Mouse (Mus musculus): ENCODE data around the gene Brms1.

The Brms1 gene

DNA sequence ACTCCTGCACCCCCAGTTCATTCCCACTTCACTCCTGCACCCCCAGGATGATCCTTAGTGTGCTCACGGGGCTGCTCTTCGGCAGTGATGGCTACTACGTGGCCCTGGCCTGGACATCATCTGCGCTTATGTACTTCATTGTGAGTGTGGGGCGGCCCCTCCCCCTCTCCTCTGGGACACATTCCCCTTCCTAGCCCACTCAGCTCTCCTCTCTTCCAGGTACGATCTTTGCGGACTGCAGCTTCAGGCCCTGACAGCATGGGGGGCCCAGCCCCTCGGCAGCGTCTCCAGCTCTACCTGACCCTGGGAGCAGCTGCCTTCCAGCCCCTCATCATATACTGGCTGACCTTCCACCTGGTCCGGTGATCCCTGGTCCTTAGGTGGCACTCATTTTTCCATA, 50.9 kb downstream of the Brms1 start:
- no peak for DNase-seq (ENCODE audit: low spot score)

DNA sequence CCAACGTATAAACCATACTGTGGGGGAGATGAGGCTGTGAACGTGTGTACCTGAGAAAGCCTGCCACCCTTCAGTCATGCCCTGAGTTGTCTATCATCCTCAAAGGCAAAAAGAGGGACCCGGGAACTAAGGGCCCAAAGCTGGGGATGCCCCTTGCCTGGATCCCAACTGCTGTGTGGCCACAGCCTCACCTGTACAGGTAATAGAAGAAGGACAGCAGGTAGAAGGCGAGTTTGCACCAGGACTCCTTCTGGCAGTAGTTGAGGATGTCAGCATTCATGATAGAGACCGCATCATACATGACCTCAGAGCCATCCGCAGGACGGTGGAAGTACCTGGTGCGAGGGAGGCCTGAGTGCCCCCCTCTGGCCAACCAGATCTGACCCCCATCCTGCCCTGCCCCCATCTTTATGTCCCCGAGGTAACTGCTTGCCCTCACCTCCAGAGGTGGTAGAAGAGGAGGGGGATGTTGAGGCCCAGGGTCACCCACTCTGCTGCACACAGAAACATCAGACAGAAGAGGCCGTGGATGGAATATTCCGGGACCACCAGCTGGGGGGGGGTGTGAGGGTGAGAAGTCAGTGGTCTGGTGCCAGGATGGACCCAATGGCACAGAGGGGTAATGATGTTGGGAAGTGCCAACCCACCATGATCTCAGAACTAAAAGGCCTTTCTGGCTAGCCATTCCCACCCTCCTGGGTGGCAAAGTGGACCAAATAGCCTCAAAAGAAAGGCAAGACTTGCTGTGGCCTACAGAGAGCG, 52.5 kb downstream of the Brms1 start:
- no peak for DNase-seq (ENCODE audit: low spot score)

GRCm38 (mm10) chr19:5094243-5094632, 53.1 kb downstream of the Brms1 start:
- DNase-seq (ENCODE audit: low spot score), result peak; percentile 95

GRCm38 (mm10) chr19:5094746-5095417, 53.7 kb downstream of the Brms1 start:
- no peak for DNase-seq (ENCODE audit: low spot score)

GRCm38 (mm10) chr19:5095887-5096474, 54.8 kb downstream of the Brms1 start:
- no peak for DNase-seq (ENCODE audit: low spot score)

DNA sequence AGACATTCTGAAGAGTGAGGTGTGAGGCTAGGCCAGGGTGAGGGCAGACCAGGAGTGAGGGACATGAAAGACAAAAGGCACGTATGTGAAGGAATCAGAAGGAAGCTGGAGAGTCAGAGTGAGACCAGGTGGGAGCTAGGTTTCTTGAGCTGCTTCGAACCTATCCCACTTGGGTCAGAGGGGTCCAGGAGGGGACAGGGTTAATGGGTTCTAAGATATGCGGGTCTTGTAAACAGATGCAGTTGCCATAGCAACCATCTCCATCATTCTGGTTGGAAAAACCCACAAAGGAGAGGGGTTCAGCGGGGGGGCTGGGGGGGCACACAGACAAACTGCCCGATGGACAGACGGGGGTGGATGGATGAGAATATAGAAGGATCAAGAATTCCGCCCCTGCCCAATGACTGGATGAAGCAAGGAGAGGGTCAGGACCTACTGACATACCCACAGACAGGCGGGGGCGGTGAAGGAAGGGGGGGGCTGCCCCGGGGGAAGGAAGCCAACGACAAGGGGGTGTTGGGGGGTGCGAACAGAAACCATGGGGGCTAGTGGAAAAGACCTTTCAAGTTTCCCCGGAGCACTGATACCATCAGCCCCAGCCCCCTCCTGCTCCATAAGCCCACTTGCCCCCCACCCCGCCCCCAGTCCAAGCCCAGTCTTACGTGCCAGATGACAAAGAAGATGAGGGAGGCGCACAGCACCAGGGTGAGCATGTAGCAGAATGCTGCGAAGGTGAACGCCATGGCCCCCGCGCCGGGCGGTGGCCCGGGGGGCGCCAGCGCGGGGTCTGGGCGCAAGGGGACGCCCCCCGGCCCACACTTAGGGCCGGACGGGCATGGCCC, 56.6 kb downstream of the Brms1 start:
- no peak for DNase-seq (ENCODE audit: low spot score)

- DNase-seq (ENCODE audit: low spot score), result no peak
Observed at GRCm38 (mm10) chr19:5098363-5099143, 57.4 kb downstream of the Brms1 start, which contains the start of gene Cnih2. Gene Cnih2, minus strand, starts transcription at chr19:5098521.

Data from left cerebral cortex, adult 11 months (tissue).